Mouse (Mus musculus): ENCODE measurements around the gene Baiap3.

The Baiap3 gene

GRCm38 (mm10) chr17:25210680-25211466 is 45.3 kb downstream of the Baiap3 start:
- no peak for DNase-seq (ENCODE audit: extremely low spot score, low read depth, low spot score)

GRCm38 (mm10) chr17:25210006-25210405 is 46.2 kb downstream of the Baiap3 start:
- no peak for DNase-seq (ENCODE audit: extremely low spot score, low read depth, low spot score)

GRCm38 (mm10) chr17:25202401-25202800 is 53.8 kb downstream of the Baiap3 start:
- no peak for DNase-seq (ENCODE audit: extremely low spot score, low read depth, low spot score)
